Mouse (Mus musculus) liver, adult 2 months (tissue): ENCODE results near the gene Slc35f6. TPM values are rescaled to one million over a fixed set of nuclear protein-coding genes. Genes with fewer than 3 reads are reported as not detected.

ENCODE experiments used
- DNase-seq: peaks from one replicate; pipeline ENCODE4 v3.0.0-alpha.2; 2011; ENCODE audit warnings: low read depth, low spot score; ENCODE audit errors: extremely low read depth
- H3K27ac ChIP-seq: fragments of 200-500 bp; replicated peaks from 2 replicates; pipeline ENCODE4 v1.5.1; 2012; ENCODE audit warnings: low read depth, mild to moderate bottlenecking, control low read depth, inconsistent platforms, low read length; ENCODE audit not compliant: insufficient read depth
- H3K27me3 ChIP-seq: fragments of 200-500 bp; 2 replicates; pipeline ENCODE4 v1.6.1; 2012; ENCODE audit warnings: mild to moderate bottlenecking, moderate library complexity, low read length, inconsistent platforms; ENCODE audit not compliant: control insufficient read depth, insufficient read depth
- H3K36me3 ChIP-seq: fragments of 200-500 bp; 2 replicates; pipeline ENCODE4 v1.6.1; 2012; ENCODE audit warnings: low read length, inconsistent platforms; ENCODE audit not compliant: control insufficient read depth, insufficient read depth
- H3K4me1 ChIP-seq: fragments of 200-500 bp; 2 replicates; pipeline ENCODE4 v1.6.1; 2011; ENCODE audit warnings: low read length; ENCODE audit not compliant: control insufficient read depth, insufficient read depth
- H3K4me3 ChIP-seq: fragments of 200-500 bp; 2 replicates; pipeline ENCODE4 v1.5.1; 2011; ENCODE audit warnings: low read depth, mild to moderate bottlenecking, control low read depth, low read length, moderate library complexity; ENCODE audit not compliant: insufficient read depth
- H3K79me2 ChIP-seq: fragments of 200-500 bp; 2 replicates; pipeline ENCODE4 v1.6.1; 2012; ENCODE audit warnings: inconsistent platforms, mild to moderate bottlenecking, low read length, moderate library complexity; ENCODE audit not compliant: control insufficient read depth, insufficient read depth
- H3K9ac ChIP-seq: fragments of 200-500 bp; 2 replicates; pipeline ENCODE4 v1.6.1; 2012; ENCODE audit warnings: low read depth, mild to moderate bottlenecking, control low read depth, inconsistent platforms, low read length
- CTCF ChIP-seq: fragments of 200-500 bp; IDR thresholded peaks from 2 replicates; pipeline ENCODE4 v1.5.1; 2011; ENCODE audit warnings: low read depth, low read length, control low read depth
- POLR2A ChIP-seq: fragments of 200-500 bp; IDR thresholded peaks from 2 replicates; pipeline ENCODE4 v1.6.1; 2011; ENCODE audit warnings: low read length, control low read depth; ENCODE audit not compliant: insufficient read depth; ENCODE audit errors: extremely low read depth
- WGBS: fragments of 180-500 bp; shearing (Covaris S2); methylation state at CpG from one replicate; pipeline ENCODE4 v1.1.7; 2018; 5-methylcytosine and 5-hydroxymethylcytosine counted together
- polyA plus RNA-seq: library from polyadenylated mRNA; depleted of rRNA; stranded (reverse); fragments of >200 nt; gene quantifications from 2 replicates; pipeline ENCODE4 v1.2.3, GENCODE M21; 2012
- total RNA-seq: library from RNA; depleted of rRNA; stranded (reverse); fragments of >200 nt; gene quantifications from 2 replicates; pipeline ENCODE4 v1.2.3, GENCODE M21; 2014

Gene Slc35f6
- total and polyA plus RNA-seq, 2 experiments = 16.2 to 55.4 TPM

- Histone ChIP-seq H3K9ac (no peak overlapping the region), H3K4me1 (peaks cover 8% of the 10 kb centered on the region), H3K36me3 (no peaks in the 10 kb centered on the region), H3K27ac (no peak overlapping the region), H3K27me3 (no peaks in the 10 kb centered on the region), H3K4me3 (no peak overlapping the region), H3K79me2 (peaks cover 10% of the 10 kb centered on the region; the same call in 1 of the 2 replicates)
- no peak for DNase-seq
- no peak for TF ChIP-seq POLR2A
- no peak for TF ChIP-seq CTCF
- 86% methylated on average over 6 of the region's 6 CpGs for WGBS
Measured at GRCm38 (mm10) chr5:30653246-30653645, 5.5 kb downstream of the Slc35f6 start.

DNA sequence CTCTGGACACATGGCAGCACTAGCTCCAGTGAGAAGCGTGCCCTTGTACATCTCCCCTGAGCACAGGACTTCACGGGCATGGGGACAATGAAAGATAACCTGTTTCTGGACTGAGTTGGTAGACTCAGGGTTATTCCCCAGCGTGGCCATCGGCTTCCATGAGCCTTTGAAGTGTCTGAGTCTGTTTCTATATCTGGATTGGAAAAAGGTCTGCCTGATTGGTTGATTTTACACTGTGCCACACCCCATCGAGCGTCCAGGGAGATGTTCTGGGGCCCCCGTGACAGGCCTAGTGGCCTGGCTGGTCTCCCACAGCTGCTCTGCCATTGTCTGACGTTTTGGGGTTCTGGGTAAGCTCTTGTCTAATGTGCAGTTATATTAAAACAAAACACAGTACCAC lies 7.3 kb downstream of the Slc35f6 start:
- H3K27me3 ChIP-seq = no peaks in the 10 kb centered on the region
- no peaks in the 10 kb centered on the region for H3K79me2 ChIP-seq
- WGBS = 92% methylated on average over 8 of the region's 8 CpGs
- no peaks in the 10 kb centered on the region for H3K36me3 ChIP-seq
- H3K4me1 ChIP-seq = no peaks in the 10 kb centered on the region; the same call in 1 of the 2 replicates
- no peak overlapping the region for H3K9ac ChIP-seq
- no peak overlapping the region for H3K4me3 ChIP-seq
- H3K27ac ChIP-seq = no peak overlapping the region
- TF ChIP-seq CTCF = no peak
- TF ChIP-seq POLR2A = no peak
- DNase-seq = no peak

DNA sequence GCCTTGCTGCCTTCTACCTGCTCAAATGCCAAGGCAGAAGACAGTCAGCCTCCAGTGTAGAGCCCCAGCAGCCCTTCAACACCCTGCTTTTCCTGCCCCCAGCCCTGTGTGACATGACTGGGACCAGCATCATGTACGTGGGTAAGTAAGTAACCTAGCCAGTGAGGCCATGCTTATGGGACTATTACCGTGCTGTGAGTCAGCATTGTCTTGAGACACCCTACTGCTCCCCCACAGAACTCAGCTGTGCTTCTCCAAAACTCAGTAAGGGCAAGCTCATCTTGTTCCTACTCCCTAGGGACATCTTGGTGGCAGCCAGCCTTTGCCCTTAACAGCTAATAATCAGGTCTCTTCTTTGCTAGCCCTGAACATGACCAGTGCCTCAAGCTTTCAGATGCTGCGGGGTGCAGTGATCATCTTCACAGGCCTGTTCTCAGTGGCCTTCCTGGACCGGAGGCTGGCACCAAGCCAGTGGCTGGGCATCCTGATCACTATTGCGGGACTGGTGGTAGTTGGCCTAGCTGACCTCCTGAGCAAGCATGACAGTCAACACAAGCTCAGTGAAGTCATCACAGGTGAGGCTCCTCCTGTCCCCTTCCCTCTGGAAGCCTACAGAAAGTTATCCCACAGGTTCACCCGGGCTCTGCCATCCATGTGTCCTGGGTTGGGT lies 7.9 kb downstream of the Slc35f6 start:
- H3K36me3 ChIP-seq = no peaks in the 10 kb centered on the region
- WGBS = 83% methylated on average over 6 of the region's 6 CpGs

DNA sequence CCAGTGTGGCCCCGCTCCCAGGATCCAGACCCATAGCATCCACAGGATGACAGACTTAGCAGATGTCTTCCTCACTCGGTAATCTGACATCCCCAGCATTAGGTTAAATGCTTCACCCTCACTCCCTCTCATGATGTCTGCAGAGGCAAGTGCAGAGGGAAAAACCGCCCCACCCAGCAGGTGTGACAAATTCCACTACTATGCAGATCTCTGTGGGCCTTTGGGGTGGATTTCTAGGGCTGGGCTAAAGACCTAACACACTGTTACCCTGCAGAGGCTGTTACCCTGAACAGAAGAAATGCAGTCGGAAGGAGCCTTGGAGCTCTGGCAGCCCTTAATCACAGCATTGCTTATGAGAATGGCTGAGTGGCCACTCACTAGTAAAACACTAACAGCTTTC lies 11.3 kb downstream of the Slc35f6 start:
- no peaks in the 10 kb centered on the region for H3K27me3 ChIP-seq
- H3K4me3 ChIP-seq = no peak overlapping the region
- no peak overlapping the region for H3K27ac ChIP-seq
- H3K4me1 ChIP-seq = no peaks in the 10 kb centered on the region; the same call in 1 of the 2 replicates
- TF ChIP-seq CTCF (no peak), POLR2A (no peak)
- DNase-seq = no peak
- H3K36me3 ChIP-seq = no peaks in the 10 kb centered on the region
- no peak overlapping the region for H3K9ac ChIP-seq
- H3K79me2 ChIP-seq = no peaks in the 10 kb centered on the region
- 89% methylated on average over 4 of the region's 4 CpGs for WGBS

More for the DNA sequence above, 7.9 kb downstream of the Slc35f6 start:
- no peak overlapping the region for H3K27ac ChIP-seq
- no peak overlapping the region for H3K9ac ChIP-seq
- H3K4me3 ChIP-seq = no peak overlapping the region
- H3K79me2 ChIP-seq = no peaks in the 10 kb centered on the region
- no peak for TF ChIP-seq CTCF
- no peak for TF ChIP-seq POLR2A
- H3K4me1 ChIP-seq = no peaks in the 10 kb centered on the region; the same call in 1 of the 2 replicates
- no peak for DNase-seq
- no peaks in the 10 kb centered on the region for H3K27me3 ChIP-seq

DNA sequence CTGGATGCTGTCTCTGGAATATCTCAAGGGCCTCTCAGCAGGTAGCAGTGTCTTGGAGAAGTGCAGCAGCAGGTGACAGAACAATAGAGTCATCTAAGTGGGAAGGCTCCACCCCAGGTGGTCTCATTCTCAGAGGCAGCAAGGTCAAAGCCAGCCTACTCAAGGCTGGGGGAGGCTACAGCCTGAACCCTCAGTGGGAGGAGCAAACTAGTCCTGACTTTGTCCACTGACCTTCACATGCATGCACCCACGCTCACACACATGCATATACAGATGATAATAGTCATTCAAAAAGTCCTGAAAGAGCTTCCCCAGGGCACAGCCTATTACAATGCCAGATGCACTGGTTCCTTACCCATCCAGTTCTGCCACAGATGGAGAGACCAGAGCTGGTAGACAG lies 12.5 kb downstream of the Slc35f6 start:
- Histone ChIP-seq H3K27ac (no peak overlapping the region), H3K4me1 (no peaks in the 10 kb centered on the region; the same call in 1 of the 2 replicates), H3K4me3 (no peak overlapping the region), H3K36me3 (no peaks in the 10 kb centered on the region), H3K9ac (no peak overlapping the region), H3K27me3 (no peaks in the 10 kb centered on the region), H3K79me2 (no peaks in the 10 kb centered on the region)
- no peak for TF ChIP-seq POLR2A
- TF ChIP-seq CTCF = no peak
- DNase-seq = no peak
- 100% methylated on average over 1 of the region's 1 CpGs for WGBS

DNA sequence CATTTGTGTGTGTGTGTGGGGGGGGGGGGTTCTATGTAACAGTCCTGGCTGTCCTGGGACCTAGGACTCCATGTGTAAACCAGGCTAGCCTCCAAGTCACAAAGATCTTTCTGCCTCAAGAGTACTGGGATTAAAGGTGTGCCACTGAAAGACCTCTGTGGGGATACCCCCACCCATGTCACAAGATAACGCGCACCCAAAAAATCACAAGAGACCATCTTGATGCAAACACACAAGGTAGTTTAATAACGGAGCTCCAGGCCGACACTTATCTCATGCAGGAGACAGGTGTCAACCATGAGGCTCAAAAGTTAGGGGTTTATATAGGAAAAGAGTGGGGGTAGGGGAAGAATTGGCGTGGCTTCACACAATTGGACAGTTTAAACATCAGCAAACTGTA lies 13.1 kb downstream of the Slc35f6 start:
- H3K36me3 ChIP-seq = no peaks in the 10 kb centered on the region
- DNase-seq = no peak
- H3K79me2 ChIP-seq = no peaks in the 10 kb centered on the region
- no peak overlapping the region for H3K9ac ChIP-seq
- H3K27ac ChIP-seq = no peak overlapping the region
- no peaks in the 10 kb centered on the region for H3K27me3 ChIP-seq
- TF ChIP-seq CTCF (no peak), POLR2A (no peak)
- H3K4me1 ChIP-seq = peaks cover under 1% of the 10 kb centered on the region
- 94% methylated on average over 5 of the region's 5 CpGs for WGBS
- H3K4me3 ChIP-seq = no peak overlapping the region
